Comparison of ENCODE assay signal across 8 mouse cellular contexts in the genomic region with DNA sequence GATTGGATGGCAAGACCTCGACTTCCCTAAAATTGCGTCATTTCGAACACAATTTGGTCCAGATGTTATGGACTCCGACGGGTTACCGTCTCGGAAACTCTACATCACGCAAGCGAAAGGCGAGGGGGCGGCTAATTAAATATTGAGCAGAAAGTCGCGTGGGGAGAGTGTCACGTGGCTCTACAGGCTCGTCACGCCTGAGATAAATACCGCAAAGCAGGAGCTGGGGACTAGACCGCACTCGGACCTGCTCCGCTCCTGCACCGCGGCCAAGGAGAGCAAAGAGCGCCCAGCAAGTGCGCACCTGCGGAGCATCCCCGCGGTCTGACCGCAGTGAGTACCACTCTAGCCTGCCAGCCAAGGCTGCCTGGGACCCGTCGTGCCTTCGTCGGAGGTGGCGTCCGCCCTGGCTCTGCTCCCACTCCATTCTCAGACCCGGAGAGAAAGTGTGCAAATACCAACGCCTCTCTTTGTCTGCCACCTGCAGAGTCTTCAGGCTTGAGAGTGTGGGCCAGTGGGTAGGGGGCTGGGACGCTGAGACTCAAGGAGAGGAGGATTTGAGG. TPM values are rescaled to one million over a fixed set of nuclear protein-coding genes. Genes with fewer than 3 reads are reported as not detected.
DNase-seq lines count a peak whose midpoint lies in the region; ATAC-seq lines count a peak whose summit lies in the region.

Gene Tac1, plus strand, starts transcription at position 51 of the 563 bp plus-strand sequence.

- H3K4me3 ChIP-seq in hindbrain, embryonic 11.5 days (ENCODE audit: low read depth, low read length), result peak within 1 kb of the TSS; percentile 40

- H3K27me3 ChIP-seq in hindbrain, embryonic 11.5 days (ENCODE audit: control insufficient read depth, insufficient read depth, low read length), result peaks cover 29% of the 10 kb centered on the region

- peaks cover 5% of the 10 kb centered on the region; the same call in 1 of the 2 replicates for H3K4me1 ChIP-seq in hindbrain, embryonic 11.5 days (replicated peaks; ENCODE audit: control insufficient read depth, insufficient read depth, low read length)

- 2% methylated on average over 37 of the region's 37 CpGs for WGBS in hindbrain, embryonic 11.5 days

- H3K27ac ChIP-seq in hindbrain, embryonic 11.5 days (ENCODE audit: low read depth, low read length), result no peak within 1 kb of the TSS

- H3K36me3 ChIP-seq in hindbrain, embryonic 11.5 days (ENCODE audit: control insufficient read depth, insufficient read depth, low read length), result no peaks in the 10 kb centered on the region

- 0 out of 2 replicates have a peak within 1 kb of the TSS, but pooled peaks have one; percentile 2 for H3K9ac ChIP-seq in hindbrain, embryonic 11.5 days (ENCODE audit: low read depth, low read length)

- H3K4me2 ChIP-seq in hindbrain, embryonic 11.5 days (replicated peaks; ENCODE audit: low read depth, low read length), result peak within 1 kb of the TSS; percentile 71

- no peak for DNase-seq in layer of hippocampus, postnatal 14 days (ENCODE audit: low spot score in 2 of 2)
- no peak for DNase-seq in layer of hippocampus, adult 11-12 months (ENCODE audit: low spot score)
- DNase-seq in embryo, embryonic 9.5 days (ENCODE audit: extremely low spot score), result peak; percentile 28
- peak; percentile 39 for DNase-seq in hindbrain, embryonic 11.5 days (ENCODE audit: low spot score)
- DNase-seq in thymus, postnatal 36 days, result no peak
- DNase-seq in gastrocnemius, postnatal 4 days (ENCODE audit: low spot score in 2 of 2), result no peak
- DNase-seq in lung, postnatal 14 days, result no peak

- H3K9me3 ChIP-seq in hindbrain, embryonic 11.5 days (ENCODE audit: control insufficient read depth, low read length), result no peaks in the 10 kb centered on the region

- peak; percentile 76 for ATAC-seq in hindbrain, embryonic 11.5 days (ENCODE audit: low FRiP score)
- ATAC-seq in megakaryocyte-erythroid progenitor cell, adult 5-6 weeks (replicated peaks; ENCODE audit: low FRiP score, low TSS enrichment, poor library complexity, severe bottlenecking), result 0 out of 2 replicates have a peak, but pooled peaks have one; percentile 18

RNA-seq across cellular contexts. Expression of gene Tac1, which starts in this region (rescaled TPM):
- 10 to 100 TPM; 12.7 to 13.8 TPM for total RNA-seq in layer of hippocampus, postnatal 14 days (2021)
- polyA plus RNA-seq in hindbrain, embryonic 11.5 days (2014; fragmentation: Nextera tagmentation; extraction: Ambion mirVana), result 6.7 and 10.1 TPM in 2 replicates
- total RNA-seq in megakaryocyte-erythroid progenitor cell, adult 5-6 weeks (2014; fragmentation: Nextera tagmentation), result not detected in 2 replicates
- total RNA-seq in megakaryocyte-erythroid progenitor cell, adult 5-6 weeks (2017), result not detected in 2 replicates
- total RNA-seq in gastrocnemius, postnatal 4 days (2021), result not detected

Comparison
In these comparisons a context has a peak if more than half of its experiments do, and no peak if none do; other contexts are left out.
1. RNA of gene Tac1 (total RNA-seq): 12.7 to 13.8 TPM in layer of hippocampus, postnatal 14 days; not detected in megakaryocyte-erythroid progenitor cell, adult 5-6 weeks and not detected in gastrocnemius, postnatal 4 days; every median in the first group is over 10 times any median in the second.
2. Peak in ATAC-seq in megakaryocyte-erythroid progenitor cell, adult 5-6 weeks; RNA of the gene not detected or under 1 TPM.
3. DNase-seq: peak in embryo, embryonic 9.5 days (single experiment) and hindbrain, embryonic 11.5 days (single experiment); none in layer of hippocampus, postnatal 14 days (0 of 2), layer of hippocampus, adult 11-12 months (single experiment), thymus, postnatal 36 days (0 of 2), gastrocnemius, postnatal 4 days (0 of 2) and lung, postnatal 14 days (single experiment).